Mouse (Mus musculus): ENCODE measurements around the gene Pccb. TPM values are rescaled to one million over a fixed set of nuclear protein-coding genes. Genes with fewer than 3 reads are reported as not detected.

Gene Pccb
- polyA plus RNA-seq, 1 experiment from 2014 or later = 20.3 TPM

GRCm38 (mm10) chr9:101005866-101006265, 28.8 kb downstream of the Pccb start:
- Histone ChIP-seq H3K4me1 (no peaks in the 10 kb centered on the region), H3K9ac (no peak overlapping the region), H3K27ac (replicated peaks) (no peak overlapping the region), H3K4me2 (no peak overlapping the region), H3K4me3 (no peak overlapping the region), H3K27me3 (replicated peaks) (no peaks in the 10 kb centered on the region), H3K36me3 (peaks cover 23% of the 10 kb centered on the region), H3K9me3 (peaks cover 12% of the 10 kb centered on the region)
- no peak for ATAC-seq (ENCODE audit: extremely low read depth, insufficient number of reproducible peaks, low FRiP score, low TSS enrichment)
- 62% methylated on average over 4 of the region's 4 CpGs for WGBS

- Histone ChIP-seq H3K4me2 (no peak overlapping the region), H3K9me3 (peaks cover 12% of the 10 kb centered on the region), H3K27me3 (replicated peaks) (no peaks in the 10 kb centered on the region), H3K4me3 (no peak overlapping the region), H3K4me1 (no peaks in the 10 kb centered on the region), H3K27ac (replicated peaks) (no peak overlapping the region), H3K9ac (no peak overlapping the region), H3K36me3 (peaks cover 30% of the 10 kb centered on the region)
- 81% methylated on average over 5 of the region's 5 CpGs for WGBS
- no peak for ATAC-seq (ENCODE audit: extremely low read depth, insufficient number of reproducible peaks, low FRiP score, low TSS enrichment)
These were observed 31.4 kb downstream of the Pccb start for GRCm38 (mm10) chr9:101003302-101003701.

- Histone ChIP-seq H3K27ac (replicated peaks) (no peak overlapping the region), H3K36me3 (peaks cover 34% of the 10 kb centered on the region), H3K27me3 (replicated peaks) (no peaks in the 10 kb centered on the region), H3K9ac (no peak overlapping the region), H3K4me3 (no peak overlapping the region), H3K4me1 (no peaks in the 10 kb centered on the region), H3K4me2 (no peak overlapping the region), H3K9me3 (peaks cover 12% of the 10 kb centered on the region)
- 87% methylated on average over 8 of the region's 8 CpGs for WGBS
- ATAC-seq (ENCODE audit: extremely low read depth, insufficient number of reproducible peaks, low FRiP score, low TSS enrichment) = no peak
These were observed 31.9 kb downstream of the Pccb start for GRCm38 (mm10) chr9:101002841-101003240.

- no peak for ATAC-seq (ENCODE audit: extremely low read depth, insufficient number of reproducible peaks, low FRiP score, low TSS enrichment)
- Histone ChIP-seq H3K27me3 (replicated peaks) (no peaks in the 10 kb centered on the region), H3K27ac (replicated peaks) (no peak overlapping the region), H3K4me2 (no peak overlapping the region), H3K4me3 (no peak overlapping the region), H3K36me3 (peaks cover 37% of the 10 kb centered on the region), H3K4me1 (no peaks in the 10 kb centered on the region), H3K9ac (no peak overlapping the region), H3K9me3 (peaks cover 12% of the 10 kb centered on the region)
- WGBS = 87% methylated on average over 4 of the region's 4 CpGs
These were observed 32.6 kb downstream of the Pccb start for GRCm38 (mm10) chr9:101002053-101002452.

- H3K9ac ChIP-seq = no peak overlapping the region
- H3K4me1 ChIP-seq = no peaks in the 10 kb centered on the region
- peaks cover 56% of the 10 kb centered on the region for H3K36me3 ChIP-seq
- peaks cover 2% of the 10 kb centered on the region for H3K9me3 ChIP-seq
- no peak for ATAC-seq (ENCODE audit: extremely low read depth, insufficient number of reproducible peaks, low FRiP score, low TSS enrichment)
- 69% methylated on average over 2 of the region's 2 CpGs for WGBS
- no peak overlapping the region for H3K27ac ChIP-seq (replicated peaks)
- no peak overlapping the region for H3K4me2 ChIP-seq
- no peak overlapping the region for H3K4me3 ChIP-seq
- no peaks in the 10 kb centered on the region for H3K27me3 ChIP-seq (replicated peaks)
These were observed 37.6 kb downstream of the Pccb start for GRCm38 (mm10) chr9:100997138-100997537.

- Histone ChIP-seq H3K9ac (no peak overlapping the region), H3K4me2 (no peak overlapping the region), H3K4me1 (no peaks in the 10 kb centered on the region), H3K36me3 (peaks cover 67% of the 10 kb centered on the region), H3K4me3 (no peak overlapping the region), H3K27ac (replicated peaks) (no peak overlapping the region), H3K9me3 (peaks cover 8% of the 10 kb centered on the region; the same call in 1 of the 2 replicates), H3K27me3 (replicated peaks) (no peaks in the 10 kb centered on the region)
- 91% methylated on average over 4 of the region's 4 CpGs for WGBS
- ATAC-seq (ENCODE audit: extremely low read depth, insufficient number of reproducible peaks, low FRiP score, low TSS enrichment) = no peak
These were observed 40.8 kb downstream of the Pccb start for GRCm38 (mm10) chr9:100993937-100994336.

- Histone ChIP-seq H3K9me3 (peaks cover 10% of the 10 kb centered on the region; the same call in 1 of the 2 replicates), H3K27ac (replicated peaks) (no peak overlapping the region), H3K4me2 (no peak overlapping the region), H3K36me3 (peaks cover 62% of the 10 kb centered on the region), H3K4me1 (no peaks in the 10 kb centered on the region), H3K4me3 (no peak overlapping the region), H3K9ac (no peak overlapping the region), H3K27me3 (replicated peaks) (no peaks in the 10 kb centered on the region)
- ATAC-seq (ENCODE audit: extremely low read depth, insufficient number of reproducible peaks, low FRiP score, low TSS enrichment) = no peak
- 91% methylated on average over 2 of the region's 2 CpGs for WGBS
These were observed 42.5 kb downstream of the Pccb start for GRCm38 (mm10) chr9:100992191-100992590.

GRCm38 (mm10) chr9:100991321-100991720, 43.4 kb downstream of the Pccb start:
- WGBS = 95% methylated on average over 2 of the region's 2 CpGs
- Histone ChIP-seq H3K36me3 (peaks cover 63% of the 10 kb centered on the region), H3K4me1 (no peaks in the 10 kb centered on the region), H3K27ac (replicated peaks) (no peak overlapping the region), H3K9ac (no peak overlapping the region), H3K9me3 (peaks cover 10% of the 10 kb centered on the region; the same call in 1 of the 2 replicates), H3K4me2 (no peak overlapping the region), H3K4me3 (no peak overlapping the region), H3K27me3 (replicated peaks) (no peaks in the 10 kb centered on the region)
- ATAC-seq (ENCODE audit: extremely low read depth, insufficient number of reproducible peaks, low FRiP score, low TSS enrichment) = no peak

- WGBS = 85% methylated on average over 5 of the region's 5 CpGs
- peaks cover 10% of the 10 kb centered on the region; the same call in 1 of the 2 replicates for H3K9me3 ChIP-seq
- no peaks in the 10 kb centered on the region for H3K4me1 ChIP-seq
These were observed 44.1 kb downstream of the Pccb start for GRCm38 (mm10) chr9:100990609-100991008.

GRCm38 (mm10) chr9:100987850-100988249, 46.8 kb downstream of the Pccb start:
- no peaks in the 10 kb centered on the region for H3K27me3 ChIP-seq (replicated peaks)
- no peak overlapping the region for H3K9ac ChIP-seq
- 89% methylated on average over 3 of the region's 3 CpGs for WGBS
- no peaks in the 10 kb centered on the region for H3K4me1 ChIP-seq
- H3K9me3 ChIP-seq = peaks cover 10% of the 10 kb centered on the region; the same call in 1 of the 2 replicates
- H3K36me3 ChIP-seq = peaks cover 68% of the 10 kb centered on the region
- ATAC-seq (ENCODE audit: extremely low read depth, insufficient number of reproducible peaks, low FRiP score, low TSS enrichment) = no peak
- no peak overlapping the region for H3K27ac ChIP-seq (replicated peaks)
- H3K4me2 ChIP-seq = no peak overlapping the region
- no peak overlapping the region for H3K4me3 ChIP-seq

More at GRCm38 (mm10) chr9:100990609-100991008, 44.1 kb downstream of the Pccb start:
- H3K4me2 ChIP-seq = no peak overlapping the region
- H3K9ac ChIP-seq = no peak overlapping the region
- no peak for ATAC-seq (ENCODE audit: extremely low read depth, insufficient number of reproducible peaks, low FRiP score, low TSS enrichment)
- H3K4me3 ChIP-seq = no peak overlapping the region
- peaks cover 69% of the 10 kb centered on the region for H3K36me3 ChIP-seq
- H3K27me3 ChIP-seq (replicated peaks) = no peaks in the 10 kb centered on the region
- no peak overlapping the region for H3K27ac ChIP-seq (replicated peaks)

GRCm38 (mm10) chr9:100987006-100987405, 47.7 kb downstream of the Pccb start:
- no peak overlapping the region for H3K27ac ChIP-seq (replicated peaks)
- no peak for ATAC-seq (ENCODE audit: extremely low read depth, insufficient number of reproducible peaks, low FRiP score, low TSS enrichment)
- peaks cover 10% of the 10 kb centered on the region; the same call in 1 of the 2 replicates for H3K9me3 ChIP-seq
- WGBS = 87% methylated on average over 5 of the region's 5 CpGs
- no peaks in the 10 kb centered on the region for H3K4me1 ChIP-seq
- H3K4me2 ChIP-seq = no peak overlapping the region
- H3K27me3 ChIP-seq (replicated peaks) = no peaks in the 10 kb centered on the region
- H3K36me3 ChIP-seq = peaks cover 69% of the 10 kb centered on the region
- H3K4me3 ChIP-seq = no peak overlapping the region
- H3K9ac ChIP-seq = no peak overlapping the region
